Mouse (Mus musculus) retina, postnatal 1 day (tissue): Measurements from ENCODE around the gene Tnk2.

Source experiments
- DNase-seq: peaks from one replicate; pipeline ENCODE4 v3.0.0-alpha.2; 2012

Gene Tnk2

GRCm38 (mm10) chr16:32660557-32661321 is 17.1 kb downstream of the Tnk2 start:
- peak; percentile 72 for DNase-seq

- DNase-seq = peak; percentile 73
These were observed 17.8 kb downstream of the Tnk2 start for GRCm38 (mm10) chr16:32661493-32661921.

- no peak for DNase-seq
These were observed 18.7 kb downstream of the Tnk2 start for GRCm38 (mm10) chr16:32662372-32662771.

- no peak for DNase-seq
These were observed 19.7 kb downstream of the Tnk2 start for GRCm38 (mm10) chr16:32663231-32663858.

- no peak for DNase-seq
These were observed 20.5 kb downstream of the Tnk2 start for GRCm38 (mm10) chr16:32664211-32664610.

GRCm38 (mm10) chr16:32665851-32666665 is 22.4 kb downstream of the Tnk2 start:
- peak; percentile 58 for DNase-seq

GRCm38 (mm10) chr16:32666671-32667551 is 23.2 kb downstream of the Tnk2 start:
- DNase-seq = no peak

GRCm38 (mm10) chr16:32667552-32667872 is 23.8 kb downstream of the Tnk2 start:
- DNase-seq = no peak

- no peak for DNase-seq
These were observed 24.4 kb downstream of the Tnk2 start for GRCm38 (mm10) chr16:32668030-32668429.

GRCm38 (mm10) chr16:32668472-32668871 is 24.8 kb downstream of the Tnk2 start:
- DNase-seq = no peak

GRCm38 (mm10) chr16:32669243-32669642 is 25.6 kb downstream of the Tnk2 start:
- DNase-seq = no peak

- no peak for DNase-seq
These were observed 26.9 kb downstream of the Tnk2 start for GRCm38 (mm10) chr16:32670354-32671124.

GRCm38 (mm10) chr16:32671206-32671887 is 27.7 kb downstream of the Tnk2 start:
- no peak for DNase-seq

- no peak for DNase-seq
These were observed 28.6 kb downstream of the Tnk2 start for GRCm38 (mm10) chr16:32672250-32672649.

- no peak for DNase-seq
These were observed 29.3 kb downstream of the Tnk2 start for GRCm38 (mm10) chr16:32672861-32673560.

- DNase-seq = no peak
These were observed 30.6 kb downstream of the Tnk2 start for GRCm38 (mm10) chr16:32674121-32674740.

GRCm38 (mm10) chr16:32677040-32677700 is 33.5 kb downstream of the Tnk2 start:
- peak; percentile 29 for DNase-seq

- no peak for DNase-seq
These were observed 34.2 kb downstream of the Tnk2 start for GRCm38 (mm10) chr16:32677903-32678302.

- DNase-seq = no peak
These were observed 35.1 kb downstream of the Tnk2 start for GRCm38 (mm10) chr16:32678812-32679211.

- no peak for DNase-seq
These were observed 36.3 kb downstream of the Tnk2 start for GRCm38 (mm10) chr16:32679976-32680375.
